Mouse (Mus musculus) MEL (cell line): Measurements from ENCODE around the gene Tcte2.

Experiments used
- CTCF ChIP-seq, 3 experiments: IDR thresholded peaks in 2 of 3; conservative IDR thresholded peaks in 1 of 3; 2 replicates each; pipeline ENCODE4 v1.5.1; 2011 to 2012; ENCODE audit warnings: low read length in 3 of 3, low read depth in 2 of 3, mild to moderate bottlenecking in 2 of 3, improper control_type of control experiment in 1 of 3, inconsistent platforms in 1 of 3, mixed read lengths in 1 of 3, moderate library complexity in 1 of 3; ENCODE audit not compliant: control insufficient read depth in 1 of 3, insufficient read depth in 1 of 3, poor library complexity in 1 of 3, severe bottlenecking in 1 of 3
- ETS1 ChIP-seq: IDR thresholded peaks from 2 replicates; pipeline ENCODE4 v1.6.1; 2012; ENCODE audit warnings: low read depth, mild to moderate bottlenecking, inconsistent platforms, low read length, improper control_type of control experiment, moderate library complexity
- POLR2A ChIP-seq, 2 experiments: IDR thresholded peaks; 2 replicates each; pipeline ENCODE4 v1.6.1; 2011 to 2012; ENCODE audit warnings: low read length in 2 of 2, mild to moderate bottlenecking in 2 of 2, control low read depth in 1 of 2, improper control_type of control experiment in 1 of 2, low read depth in 1 of 2, moderate library complexity in 1 of 2; ENCODE audit not compliant: control insufficient read depth in 1 of 2, insufficient read depth in 1 of 2, poor library complexity in 1 of 2

- no peak for TF ChIP-seq ETS1
- TF ChIP-seq POLR2A (IDR thresholded peaks at IDR 0.05; ENCODE audit: control insufficient read depth in 1 of 2, insufficient read depth in 1 of 2, low read depth in 1 of 2, low read length in 2 of 2, poor library complexity in 1 of 2): no peak
- TF ChIP-seq CTCF (IDR thresholded peaks at IDR 0.05 in 2 of 3, conservative IDR thresholded peaks at IDR 0.05 in 1 of 3; ENCODE audit: control insufficient read depth in 1 of 3, insufficient read depth in 1 of 3, low read depth in 2 of 3, low read length in 3 of 3, poor library complexity in 1 of 3, severe bottlenecking in 1 of 3): no peak
Measured at GRCm38 (mm10) chr17:13806016-13806415, 44.4 kb upstream of the Tcte2 start.
